Mouse (Mus musculus) lung, adult 2 months (tissue): ENCODE data around the gene Gpr182. TPM values are rescaled to one million over a fixed set of nuclear protein-coding genes. Genes with fewer than 3 reads are reported as not detected.

Source experiments
- DNase-seq: peaks from one replicate; pipeline ENCODE4 v3.0.0; 2022
- H3K4me1 ChIP-seq: fragments of 200-500 bp; 2 replicates; pipeline ENCODE4 v1.6.1; 2011; ENCODE audit warnings: low read length; ENCODE audit not compliant: control insufficient read depth, insufficient read depth
- H3K4me3 ChIP-seq: fragments of 200-500 bp; replicated peaks from 2 replicates; pipeline ENCODE3; 2011; ENCODE audit warnings: low read depth, mild to moderate bottlenecking, control low read depth, low read length; ENCODE audit errors: extremely low read depth
- CTCF ChIP-seq: fragments of 200-500 bp; IDR thresholded peaks from 2 replicates; pipeline ENCODE4 v1.5.1; 2011; ENCODE audit warnings: mild to moderate bottlenecking, low read length, control low read depth; ENCODE audit not compliant: insufficient read depth
- POLR2A ChIP-seq: fragments of 200-500 bp; IDR thresholded peaks from 2 replicates; pipeline ENCODE4 v1.6.1; 2011; ENCODE audit warnings: low read depth, mild to moderate bottlenecking, control low read depth, low read length, borderline replicate concordance; ENCODE audit errors: extremely low read depth
- WGBS: fragments of 180-500 bp; shearing (Covaris S2); methylation state at CpG from one replicate; pipeline ENCODE4 v1.1.7; 2018; 5-methylcytosine and 5-hydroxymethylcytosine counted together
- polyA plus RNA-seq: library from polyadenylated mRNA; depleted of rRNA; stranded (reverse); fragments of >200 nt; gene quantifications from 2 replicates; pipeline ENCODE4 v1.2.3, GENCODE M21; 2012

The Gpr182 gene
- polyA plus RNA-seq, 1 experiment = 31.1 TPM

GRCm38 (mm10) chr10:127755770-127756468, 4.4 kb upstream of the Gpr182 start:
- no peak for TF ChIP-seq CTCF
- no peak for TF ChIP-seq POLR2A

DNA sequence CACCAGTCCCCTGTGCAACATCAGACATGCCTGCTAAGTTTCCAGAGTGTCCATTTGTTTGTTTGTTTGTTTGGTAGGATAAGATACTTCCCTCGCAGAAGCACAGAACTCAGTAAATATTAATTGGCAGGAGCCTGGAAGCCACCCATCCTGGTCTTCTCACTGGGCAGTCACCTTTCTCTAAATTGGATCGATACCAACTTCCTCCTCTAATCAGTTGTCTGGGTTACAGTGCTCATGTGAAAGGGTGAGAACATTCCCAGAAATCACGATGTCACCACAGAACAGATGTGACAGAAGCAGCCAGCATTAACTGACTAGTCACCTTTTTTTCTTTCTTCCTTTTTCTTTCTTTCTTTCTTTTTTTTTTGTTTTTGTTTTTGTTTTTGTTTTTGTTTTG, 3.7 kb upstream of the Gpr182 start:
- TF ChIP-seq POLR2A = no peak
- TF ChIP-seq CTCF = no peak
- DNase-seq = no peak
- H3K4me3 ChIP-seq = no peak overlapping the region
- peaks cover 19% of the 10 kb centered on the region for H3K4me1 ChIP-seq
- 30% methylated on average over 3 of the region's 3 CpGs for WGBS

More at GRCm38 (mm10) chr10:127755770-127756468, 4.4 kb upstream of the Gpr182 start:
- H3K4me3 ChIP-seq = peak overlapping the region; percentile 50
- WGBS = 18% methylated on average over 18 of the region's 18 CpGs
- DNase-seq = peak; percentile 38
- H3K4me1 ChIP-seq = peaks cover 19% of the 10 kb centered on the region

- H3K4me3 ChIP-seq = no peak overlapping the region
- peaks cover 19% of the 10 kb centered on the region for H3K4me1 ChIP-seq
- TF ChIP-seq CTCF (no peak), POLR2A (no peak)
- 42% methylated on average over 6 of the region's 6 CpGs for WGBS
- DNase-seq = no peak
These were observed 3.1 kb upstream of the Gpr182 start for GRCm38 (mm10) chr10:127754566-127755166.

DNA sequence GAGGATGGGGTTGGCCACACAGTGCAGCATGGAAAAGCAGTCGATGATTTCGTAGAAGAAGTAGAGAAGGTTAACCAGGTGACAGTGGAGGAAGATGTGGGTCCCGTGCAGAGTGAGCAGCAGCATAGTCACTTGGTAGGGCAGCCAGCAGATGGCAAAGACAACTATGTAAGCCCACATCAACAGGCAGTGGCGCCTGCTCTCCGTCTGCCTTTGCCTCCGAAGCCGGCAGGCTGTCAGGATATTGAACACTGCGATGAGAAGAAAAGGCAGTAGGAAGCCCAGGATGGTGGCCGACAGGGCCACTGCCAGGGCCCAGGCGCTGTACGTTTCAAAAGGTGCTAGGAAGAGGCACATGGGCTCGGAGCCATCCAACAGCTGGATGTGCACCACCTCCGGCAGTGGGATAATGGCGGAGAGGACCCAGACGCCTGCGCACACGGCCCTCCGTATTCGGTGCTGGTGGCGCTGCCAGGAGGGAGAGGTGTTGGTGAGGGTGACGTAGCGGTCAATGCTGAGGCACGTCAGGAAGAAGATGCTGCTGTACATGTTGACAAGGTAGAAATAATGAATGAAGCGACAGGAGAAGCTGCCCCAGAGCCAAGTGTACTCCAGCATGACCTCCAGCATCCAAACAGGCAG, 1.3 kb downstream of the Gpr182 start:
- DNase-seq = no peak
- WGBS = 45% methylated on average over 24 of the region's 24 CpGs
- no peak for TF ChIP-seq CTCF
- no peak for TF ChIP-seq POLR2A
- Histone ChIP-seq H3K4me1 (peaks cover 10% of the 10 kb centered on the region), H3K4me3 (peak overlapping the region; percentile 58)

GRCm38 (mm10) chr10:127748847-127749612, 2.5 kb downstream of the Gpr182 start:
- WGBS = 15% methylated on average over 8 of the region's 8 CpGs
- DNase-seq = peak; percentile 30
- Histone ChIP-seq H3K4me3 (peak overlapping the region; percentile 21), H3K4me1 (no peaks in the 10 kb centered on the region)
- no peak; the same call in 1 of the 2 replicates for TF ChIP-seq POLR2A
- TF ChIP-seq CTCF = no peak

DNA sequence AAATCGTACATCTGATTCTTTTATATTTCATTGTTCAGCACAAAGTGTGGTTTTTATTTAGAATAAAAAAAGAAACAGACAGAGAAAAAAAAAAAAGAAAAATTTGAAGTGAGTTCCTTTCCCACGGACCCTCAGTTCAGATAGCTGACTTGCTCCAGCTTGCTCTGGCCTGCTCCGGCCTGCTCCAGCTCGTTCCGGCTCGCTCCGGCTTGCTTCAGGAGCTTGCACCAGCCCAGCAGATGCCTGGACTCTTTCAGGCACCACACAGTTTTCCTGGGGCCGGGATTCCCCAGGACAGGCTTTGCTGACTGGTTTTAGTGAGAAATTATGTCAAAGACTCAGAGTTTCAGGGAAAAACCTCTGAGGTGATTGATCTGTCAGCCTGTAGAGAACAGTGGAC, 4.3 kb downstream of the Gpr182 start:
- Histone ChIP-seq H3K4me3 (no peak overlapping the region), H3K4me1 (no peaks in the 10 kb centered on the region)
- TF ChIP-seq CTCF (no peak), POLR2A (no peak)
- no peak for DNase-seq
- WGBS = 86% methylated on average over 8 of the region's 8 CpGs

GRCm38 (mm10) chr10:127745886-127746285, 5.6 kb downstream of the Gpr182 start:
- TF ChIP-seq POLR2A = no peak
- TF ChIP-seq CTCF = no peak
- 54% methylated on average over 5 of the region's 5 CpGs for WGBS
- H3K4me1 ChIP-seq = no peaks in the 10 kb centered on the region
- DNase-seq = no peak
- H3K4me3 ChIP-seq = no peak overlapping the region

DNA sequence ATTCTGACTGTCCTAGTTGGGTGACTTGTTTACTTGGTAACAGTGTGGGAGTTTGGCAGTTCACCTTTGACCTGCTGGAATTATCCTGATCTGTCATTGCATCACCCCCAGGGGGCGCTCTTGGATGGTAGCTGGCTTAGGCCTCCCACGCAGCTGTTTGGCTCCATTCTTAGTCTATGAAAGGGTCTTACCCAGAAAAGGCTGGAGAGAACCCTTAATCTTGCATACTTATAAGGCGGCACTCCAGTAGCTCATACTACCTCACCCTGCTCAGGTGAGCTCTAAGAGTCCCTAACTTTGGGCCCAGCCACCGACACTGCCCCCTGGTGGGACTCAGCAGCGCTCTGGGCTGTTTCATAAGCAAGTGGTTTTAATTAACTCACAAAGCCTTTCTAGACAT, 6.9 kb downstream of the Gpr182 start:
- WGBS = 68% methylated on average over 5 of the region's 5 CpGs
- TF ChIP-seq CTCF (peak; percentile 65), POLR2A (no peak)
- DNase-seq = peak; percentile 59
- Histone ChIP-seq H3K4me3 (no peak overlapping the region), H3K4me1 (0 out of 2 replicates have a peak, but pooled peaks cover 2% of the 10 kb centered on the region)

DNA sequence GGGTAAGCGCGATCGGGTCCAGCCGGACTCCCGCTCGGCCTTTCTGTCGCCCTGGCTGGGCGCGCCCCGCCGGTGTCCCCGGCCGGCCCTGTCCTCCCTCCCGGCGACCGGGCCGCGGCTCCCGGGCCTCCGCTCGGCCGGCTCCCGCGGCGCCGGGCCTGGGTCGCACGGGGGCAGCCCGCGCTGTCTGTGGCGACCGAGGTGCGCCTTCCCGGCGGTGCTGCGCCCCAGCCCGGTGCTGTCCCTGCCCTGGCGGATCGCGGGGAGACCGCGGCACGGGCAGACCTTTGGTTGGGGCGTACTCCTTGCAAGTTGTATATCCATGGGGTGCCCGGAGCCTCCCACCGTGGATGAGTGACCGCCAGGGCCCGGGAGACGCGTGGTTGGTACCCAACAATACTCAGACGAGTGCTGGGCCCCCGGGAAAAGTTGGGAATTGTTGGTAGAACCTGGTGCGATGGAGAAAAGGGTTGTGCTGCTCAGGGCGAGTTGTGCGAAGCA, 11.8 kb downstream of the Gpr182 start:
- DNase-seq = no peak
- Histone ChIP-seq H3K4me1 (peaks cover 21% of the 10 kb centered on the region), H3K4me3 (peak overlapping the region; percentile 78)
- TF ChIP-seq CTCF (no peak), POLR2A (no peak)
- WGBS = under 1% methylated on average over 55 of the region's 55 CpGs
